In the genomic region with DNA sequence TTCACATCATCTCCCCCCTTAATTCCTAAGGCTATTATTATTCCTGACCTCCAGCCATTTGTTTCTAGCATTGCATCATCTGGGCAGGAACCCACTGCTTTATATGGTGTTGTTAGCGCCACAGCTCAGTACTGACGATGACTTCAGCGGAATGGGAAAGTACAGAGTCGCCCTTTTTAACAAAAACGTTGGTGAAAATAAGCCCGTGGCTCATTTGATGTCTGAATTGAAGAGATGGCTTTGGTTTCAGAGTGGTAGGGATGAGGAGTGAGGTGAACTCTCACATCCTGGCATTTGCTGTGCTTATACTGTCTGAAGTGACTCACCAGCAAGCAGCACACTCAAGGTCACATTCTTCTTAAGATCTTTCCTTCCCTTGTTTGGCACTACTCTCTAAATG, we compare ENCODE assay signal across 10 mouse cellular contexts.
"Had no signal": no experiment of that assay in that cellular context is flagged by ENCODE, and none has a peak within 500 bp of the region (broad histone marks: within the 10 kb centered on the region; RNA-seq: fewer than 3 reads in every experiment).

No protein-coding gene starts in this region.

- H3K4me3 ChIP-seq: limb, embryonic 15.5 days; liver, embryonic 12.5 days; lung, embryonic 15.5 days; midbrain, embryonic 13.5 days; neural tube, embryonic 12.5 days had no signal

- H3K4me1 ChIP-seq: liver, embryonic 12.5 days; lung, embryonic 15.5 days; midbrain, embryonic 13.5 days; neural tube, embryonic 12.5 days had no signal

- H3K4me2 ChIP-seq: limb, embryonic 15.5 days; liver, embryonic 12.5 days; lung, embryonic 15.5 days; midbrain, embryonic 13.5 days; neural tube, embryonic 12.5 days had no signal

- H3K27ac ChIP-seq: limb, embryonic 15.5 days; liver, embryonic 12.5 days; lung, embryonic 15.5 days; midbrain, embryonic 13.5 days; neural tube, embryonic 12.5 days; stomach, postnatal 0 days had no signal

- H3K36me3 ChIP-seq: liver, embryonic 12.5 days; lung, embryonic 15.5 days; midbrain, embryonic 13.5 days; neural tube, embryonic 12.5 days had no signal

- DNase-seq: kidney, postnatal 25 days; layer of hippocampus, adult 9-11 months; layer of hippocampus, postnatal 36 days; thymus, postnatal 4 days had no signal

- H3K9ac ChIP-seq: limb, embryonic 15.5 days; liver, embryonic 12.5 days; lung, embryonic 15.5 days; midbrain, embryonic 13.5 days; neural tube, embryonic 12.5 days had no signal

- ATAC-seq: liver, embryonic 12.5 days; midbrain, embryonic 13.5 days had no signal

- H3K9me3 ChIP-seq: limb, embryonic 15.5 days; liver, embryonic 12.5 days; lung, embryonic 15.5 days; midbrain, embryonic 13.5 days; neural tube, embryonic 12.5 days had no signal

- H3K27me3 ChIP-seq: limb, embryonic 15.5 days; liver, embryonic 12.5 days; lung, embryonic 15.5 days; midbrain, embryonic 13.5 days; neural tube, embryonic 12.5 days had no signal
